8 mouse cellular contexts compared by ENCODE assay signal in the genomic region with DNA sequence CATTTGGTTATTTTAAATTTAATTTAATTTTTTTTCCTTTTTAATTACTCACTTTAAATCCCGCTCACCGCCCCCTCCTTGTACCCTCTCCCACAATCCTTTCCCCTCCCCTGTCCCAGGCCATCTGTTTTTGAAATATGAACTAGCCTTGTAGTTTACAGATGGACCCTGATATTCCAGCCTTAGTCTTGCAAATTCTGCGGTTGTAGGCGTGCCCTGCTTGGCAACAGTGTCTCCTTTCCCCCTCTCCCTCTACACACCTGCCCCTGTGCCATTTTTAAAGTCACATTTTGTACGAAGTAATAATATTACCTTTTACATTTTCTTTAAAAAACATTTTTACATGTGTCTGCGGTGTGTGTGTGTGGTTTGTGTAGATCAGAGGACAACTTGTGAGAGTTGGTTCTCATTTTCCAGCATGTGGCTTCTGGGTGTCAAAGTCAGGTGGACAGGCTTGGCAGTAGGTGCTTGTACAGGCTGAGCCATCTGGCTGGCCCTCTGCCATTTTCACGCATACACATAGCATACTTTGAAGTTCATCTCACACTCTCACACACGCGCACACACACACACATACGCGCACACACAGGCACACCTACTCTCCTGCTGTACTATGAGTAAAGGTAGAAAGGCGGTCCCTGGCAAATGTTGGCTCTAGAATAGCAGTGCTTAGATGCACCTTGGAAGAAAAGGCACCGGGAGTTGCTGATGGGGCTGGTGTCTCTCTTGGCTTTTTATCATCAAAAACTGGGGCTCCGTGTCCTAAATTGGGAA. TPM values are rescaled to one million over a fixed set of nuclear protein-coding genes. Genes with fewer than 3 reads are reported as not detected.
DNase-seq lines count a peak whose midpoint lies in the region; ATAC-seq lines count a peak whose summit lies in the region.

No protein-coding gene starts in this region.

- H3K4me1 ChIP-seq in heart, embryonic 13.5 days: peaks cover 6% of the 10 kb centered on the region
- peaks cover 17% of the 10 kb centered on the region for H3K4me1 ChIP-seq in forebrain, embryonic 10.5 days
- 0 out of 2 replicates have a peak, but pooled peaks cover 4% of the 10 kb centered on the region for H3K4me1 ChIP-seq in limb, embryonic 11.5 days (ENCODE audit: control insufficient read depth, insufficient read depth, low read length)
- H3K4me1 ChIP-seq in stomach, embryonic 14.5 days (ENCODE audit: control insufficient read depth, insufficient read depth, low read length): no peaks in the 10 kb centered on the region

- intact Hi-C loops in heart, postnatal 25 days (cut with DNase I): no loop called here

- no peaks in the 10 kb centered on the region for H3K36me3 ChIP-seq in heart, embryonic 13.5 days
- H3K36me3 ChIP-seq in forebrain, embryonic 10.5 days (replicated peaks): no peaks in the 10 kb centered on the region
- no peaks in the 10 kb centered on the region for H3K36me3 ChIP-seq in limb, embryonic 11.5 days (ENCODE audit: control insufficient read depth, insufficient read depth, low read length)
- H3K36me3 ChIP-seq in stomach, embryonic 14.5 days (ENCODE audit: control insufficient read depth, insufficient read depth, low read length): no peaks in the 10 kb centered on the region

- H3K4me2 ChIP-seq in heart, embryonic 13.5 days: peak overlapping the region; percentile 91
- H3K4me2 ChIP-seq in limb, embryonic 11.5 days (ENCODE audit: low read depth, severe bottlenecking): peak overlapping the region; percentile 96
- peak overlapping the region; percentile 78 for H3K4me2 ChIP-seq in stomach, embryonic 14.5 days (replicated peaks; ENCODE audit: low read depth, low read length)

- no peak for DNase-seq in heart, postnatal 25 days (ENCODE audit: low spot score)
- DNase-seq in ZHBTc4 (ENCODE audit: low read depth, low spot score): peak; percentile 35
- DNase-seq in forebrain, embryonic 10.5 days (ENCODE audit: extremely low spot score, low spot score): no peak
- no peak for DNase-seq in limb, embryonic 11.5 days (ENCODE audit: low spot score)
- DNase-seq in thymus, postnatal 10 days (ENCODE audit: low spot score in 2 of 2): no peak

- ATAC-seq in heart, embryonic 13.5 days (ENCODE audit: extremely low read depth, insufficient number of reproducible peaks, low FRiP score, low TSS enrichment): no peak
- peak; percentile 25; the same call in 1 of the 2 replicates for ATAC-seq in limb, embryonic 11.5 days (ENCODE audit: insufficient number of reproducible peaks, low FRiP score, low TSS enrichment, low read depth)
- no peak for ATAC-seq in stomach, embryonic 14.5 days (ENCODE audit: insufficient number of reproducible peaks, insufficient read depth, low FRiP score, low read depth)
- ATAC-seq in erythroblast, adult 5-6 weeks (replicated peaks; ENCODE audit: low FRiP score, poor library complexity, severe bottlenecking): no peak

- 62% methylated on average over 14 of the region's 14 CpGs for WGBS in heart, embryonic 13.5 days
- WGBS in forebrain, embryonic 10.5 days: 64% methylated on average over 14 of the region's 14 CpGs
- WGBS in limb, embryonic 11.5 days: 62% methylated on average over 14 of the region's 14 CpGs
- WGBS in stomach, embryonic 14.5 days: 61% methylated on average over 14 of the region's 14 CpGs

- peaks cover 61% of the 10 kb centered on the region for H3K27me3 ChIP-seq in heart, embryonic 13.5 days (replicated peaks)
- peaks cover 69% of the 10 kb centered on the region for H3K27me3 ChIP-seq in forebrain, embryonic 10.5 days (ENCODE audit: poor library complexity, severe bottlenecking)
- H3K27me3 ChIP-seq in limb, embryonic 11.5 days (ENCODE audit: control insufficient read depth, insufficient read depth, low read length): peaks cover 13% of the 10 kb centered on the region; the same call in 1 of the 2 replicates
- H3K27me3 ChIP-seq in stomach, embryonic 14.5 days (ENCODE audit: control insufficient read depth, insufficient read depth, low read length): 0 out of 2 replicates have a peak, but pooled peaks cover 9% of the 10 kb centered on the region

- H3K4me3 ChIP-seq in heart, embryonic 13.5 days: peak overlapping the region; percentile 62
- H3K4me3 ChIP-seq in forebrain, embryonic 10.5 days: peak overlapping the region; percentile 65
- peak overlapping the region; percentile 56 for H3K4me3 ChIP-seq in limb, embryonic 11.5 days (ENCODE audit: low read depth, low read length)
- H3K4me3 ChIP-seq in stomach, embryonic 14.5 days (ENCODE audit: low read depth, low read length): peak overlapping the region; percentile 42

- H3K9ac ChIP-seq in heart, embryonic 13.5 days: peak overlapping the region; percentile 83
- H3K9ac ChIP-seq in limb, embryonic 11.5 days (ENCODE audit: low read length): peak overlapping the region; percentile 76
- peak overlapping the region; percentile 45; the same call in 1 of the 2 replicates for H3K9ac ChIP-seq in stomach, embryonic 14.5 days (replicated peaks; ENCODE audit: low read depth, low read length)

- H3K9me3 ChIP-seq in heart, embryonic 13.5 days: no peaks in the 10 kb centered on the region
- H3K9me3 ChIP-seq in forebrain, embryonic 10.5 days: no peaks in the 10 kb centered on the region
- H3K9me3 ChIP-seq in limb, embryonic 11.5 days (ENCODE audit: control insufficient read depth, low read length): no peaks in the 10 kb centered on the region
- no peaks in the 10 kb centered on the region for H3K9me3 ChIP-seq in stomach, embryonic 14.5 days (ENCODE audit: control insufficient read depth, low read depth, low read length)

- no peak overlapping the region for H3K27ac ChIP-seq in heart, embryonic 13.5 days (replicated peaks)
- H3K27ac ChIP-seq in forebrain, embryonic 10.5 days: peak overlapping the region; percentile 87
- no peak overlapping the region for H3K27ac ChIP-seq in limb, embryonic 11.5 days (replicated peaks; ENCODE audit: low read depth, low read length)
- H3K27ac ChIP-seq in stomach, embryonic 14.5 days (ENCODE audit: low read length): no peak overlapping the region

RNA-seq across cellular contexts. Expression of gene Snx20, which starts 7.7 kb away (rescaled TPM):
- polyA plus RNA-seq in heart, embryonic 13.5 days (2015; fragmentation: Nextera tagmentation; extraction: Ambion mirVana): 1.6 and 1.8 TPM in 2 replicates
- 1 to 10 TPM; 1.3 to 1.9 TPM for total RNA-seq in heart, postnatal 25 days (2021)
- 0.47 and 1.0 TPM in 2 replicates for polyA plus RNA-seq in forebrain, embryonic 10.5 days (2016; fragmentation: Nextera tagmentation; extraction: Ambion mirVana)
- 1.2 and 1.5 TPM in 2 replicates for polyA plus RNA-seq in limb, embryonic 11.5 days (2014; fragmentation: Nextera tagmentation; extraction: Ambion mirVana)
- 1.2 and 2.4 TPM in 2 replicates for polyA plus RNA-seq in stomach, embryonic 14.5 days (2014; fragmentation: Nextera tagmentation; extraction: Ambion mirVana)
- 12.3 and 14.2 TPM in 2 replicates for total RNA-seq in erythroblast, adult 5-6 weeks (2015; ENCODE audit: low replicate concordance)
- total RNA-seq in erythroblast, adult 5-6 weeks (2017; ENCODE audit: low replicate concordance): 5.8 and 7.8 TPM in 2 replicates

RNA-seq across cellular contexts. Expression of gene Nod2, which starts 18.9 kb away (rescaled TPM):
- 0.05 and 0.08 TPM in 2 replicates for polyA plus RNA-seq in heart, embryonic 13.5 days (2015; fragmentation: Nextera tagmentation; extraction: Ambion mirVana)
- 1 to 10 TPM; 1.2 to 1.3 TPM for total RNA-seq in heart, postnatal 25 days (2021)
- polyA plus RNA-seq in forebrain, embryonic 10.5 days (2016; fragmentation: Nextera tagmentation; extraction: Ambion mirVana): 0.07 and 0.20 TPM in 2 replicates
- 0.23 and 0.29 TPM in 2 replicates for polyA plus RNA-seq in limb, embryonic 11.5 days (2014; fragmentation: Nextera tagmentation; extraction: Ambion mirVana)
- polyA plus RNA-seq in stomach, embryonic 14.5 days (2014; fragmentation: Nextera tagmentation; extraction: Ambion mirVana): 0.13 and 0.25 TPM in 2 replicates
- 0.96 TPM in 1 of 2 replicates, not detected in the other for total RNA-seq in erythroblast, adult 5-6 weeks (2015; ENCODE audit: low replicate concordance)
- total RNA-seq in erythroblast, adult 5-6 weeks (2017; ENCODE audit: low replicate concordance): 0.28 and 0.34 TPM in 2 replicates
